Mouse (Mus musculus) kidney, adult 2 months (tissue): Measurements from ENCODE around the gene Plrg1. TPM values are rescaled to one million over a fixed set of nuclear protein-coding genes. Genes with fewer than 3 reads are reported as not detected.

Experiments used
- DNase-seq: peaks from one replicate; pipeline ENCODE4 v3.0.0; 2021
- H3K27ac ChIP-seq: fragments of 200-500 bp; 2 replicates; pipeline ENCODE4 v1.5.1; 2012; ENCODE audit warnings: low read depth, low read length, control low read depth, inconsistent platforms; ENCODE audit not compliant: insufficient read depth
- H3K27me3 ChIP-seq: fragments of 200-500 bp; replicated peaks from 2 replicates; pipeline ENCODE4 v1.6.1; 2012; ENCODE audit warnings: mild to moderate bottlenecking, moderate library complexity, low read length, inconsistent platforms; ENCODE audit not compliant: control insufficient read depth, insufficient read depth
- H3K36me3 ChIP-seq: fragments of 200-500 bp; 2 replicates; pipeline ENCODE4 v1.6.1; 2012; ENCODE audit warnings: mild to moderate bottlenecking, moderate library complexity, low read length, inconsistent platforms; ENCODE audit not compliant: control insufficient read depth, insufficient read depth
- H3K4me1 ChIP-seq: fragments of 200-500 bp; 2 replicates; pipeline ENCODE4 v1.6.1; 2011; ENCODE audit warnings: low read length; ENCODE audit not compliant: control insufficient read depth, insufficient read depth
- H3K4me3 ChIP-seq: fragments of 200-500 bp; 2 replicates; pipeline ENCODE4 v1.5.1; 2011; ENCODE audit warnings: mild to moderate bottlenecking, low read depth, low read length, control low read depth; ENCODE audit not compliant: insufficient read depth
- CTCF ChIP-seq: fragments of 200-500 bp; conservative IDR thresholded peaks from 2 replicates; pipeline ENCODE4 v1.5.1; 2011; ENCODE audit warnings: low read depth, mild to moderate bottlenecking, control low read depth, low read length, moderate library complexity, mixed read lengths; ENCODE audit not compliant: insufficient read depth, insufficient read length
- POLR2A ChIP-seq: fragments of 200-500 bp; IDR thresholded peaks from one replicate; pipeline ENCODE4 v1.6.1; 2011; ENCODE audit warnings: low read depth, low read length, control low read depth
- WGBS: fragments of 180-500 bp; shearing (Covaris S2); methylation state at CpG from one replicate; pipeline ENCODE4 v1.1.7; 2018; 5-methylcytosine and 5-hydroxymethylcytosine counted together
- polyA plus RNA-seq: library from polyadenylated mRNA; depleted of rRNA; stranded (reverse); fragments of >200 nt; gene quantifications from 2 replicates; pipeline ENCODE4 v1.2.3, GENCODE M21; 2012

The Plrg1 gene
- polyA plus RNA-seq, 1 experiment: 33.3 TPM

- WGBS: 73% methylated on average over 5 of the region's 5 CpGs
- no peak overlapping the region for H3K4me3 ChIP-seq
- H3K4me1 ChIP-seq: no peaks in the 10 kb centered on the region
- DNase-seq: no peak
- H3K27ac ChIP-seq: no peak overlapping the region
- H3K36me3 ChIP-seq: no peaks in the 10 kb centered on the region
- no peaks in the 10 kb centered on the region for H3K27me3 ChIP-seq
- TF ChIP-seq CTCF (no peak), POLR2A (no peak)
Observed at GRCm38 (mm10) chr3:83050661-83051060, 4.7 kb upstream of the Plrg1 start.

GRCm38 (mm10) chr3:83052102-83052501 is 3.2 kb upstream of the Plrg1 start:
- Histone ChIP-seq H3K4me3 (no peak overlapping the region), H3K27me3 (no peaks in the 10 kb centered on the region), H3K36me3 (no peaks in the 10 kb centered on the region), H3K27ac (no peak overlapping the region), H3K4me1 (no peaks in the 10 kb centered on the region)
- DNase-seq: no peak
- WGBS: 85% methylated on average over 5 of the region's 5 CpGs
- no peak for TF ChIP-seq POLR2A
- TF ChIP-seq CTCF: no peak

GRCm38 (mm10) chr3:83053126-83053525 is 2.2 kb upstream of the Plrg1 start:
- H3K36me3 ChIP-seq: no peaks in the 10 kb centered on the region
- H3K4me3 ChIP-seq: no peak overlapping the region
- TF ChIP-seq CTCF (no peak), POLR2A (no peak)
- H3K4me1 ChIP-seq: no peaks in the 10 kb centered on the region
- WGBS: 90% methylated on average over 7 of the region's 7 CpGs
- H3K27ac ChIP-seq: no peak overlapping the region
- no peaks in the 10 kb centered on the region for H3K27me3 ChIP-seq
- DNase-seq: no peak

- no peaks in the 10 kb centered on the region for H3K36me3 ChIP-seq
- TF ChIP-seq CTCF (peak; percentile 24; the same call in 1 of the 2 replicates), POLR2A (no peak)
- 19% methylated on average over 10 of the region's 10 CpGs for WGBS
- H3K27ac ChIP-seq: no peak overlapping the region
- H3K4me1 ChIP-seq: no peaks in the 10 kb centered on the region
- H3K27me3 ChIP-seq: no peaks in the 10 kb centered on the region
- peak; percentile 52 for DNase-seq
- no peak overlapping the region for H3K4me3 ChIP-seq
Observed at GRCm38 (mm10) chr3:83053758-83054157, 1.6 kb upstream of the Plrg1 start.

- Histone ChIP-seq H3K4me3 (peak overlapping the region; percentile 24; the same call in 1 of the 2 replicates), H3K36me3 (no peaks in the 10 kb centered on the region), H3K27ac (no peak overlapping the region), H3K4me1 (no peaks in the 10 kb centered on the region), H3K27me3 (no peaks in the 10 kb centered on the region)
- WGBS: 33% methylated on average over 13 of the region's 13 CpGs
- TF ChIP-seq POLR2A (no peak), CTCF (no peak)
- DNase-seq: no peak
Observed at GRCm38 (mm10) chr3:83054759-83055158, 563 bp upstream of the Plrg1 start.

- Histone ChIP-seq H3K4me1 (no peaks in the 10 kb centered on the region), H3K27ac (no peak overlapping the region), H3K27me3 (no peaks in the 10 kb centered on the region), H3K36me3 (peaks cover 3% of the 10 kb centered on the region; the same call in 1 of the 2 replicates), H3K4me3 (no peak overlapping the region)
- no peak for DNase-seq
- WGBS: 93% methylated on average over 2 of the region's 2 CpGs
- TF ChIP-seq POLR2A: no peak
- no peak for TF ChIP-seq CTCF
Observed at GRCm38 (mm10) chr3:83057046-83057445, 1.7 kb downstream of the Plrg1 start.

- TF ChIP-seq CTCF (no peak), POLR2A (no peak)
- Histone ChIP-seq H3K27ac (no peak overlapping the region), H3K4me3 (no peak overlapping the region), H3K4me1 (no peaks in the 10 kb centered on the region), H3K36me3 (peaks cover 5% of the 10 kb centered on the region), H3K27me3 (no peaks in the 10 kb centered on the region)
- DNase-seq: no peak
- WGBS: 96% methylated on average over 9 of the region's 9 CpGs
Observed at GRCm38 (mm10) chr3:83067920-83068319, 12.6 kb downstream of the Plrg1 start.
